Mouse (Mus musculus) limb, embryonic 11.5 days (tissue): Measurements from ENCODE around the gene Abcc6. TPM values are rescaled to one million over a fixed set of nuclear protein-coding genes. Genes with fewer than 3 reads are reported as not detected.

Experiments used
- ATAC-seq: fragments of 200-750 bp; cut with Nextera tagmentation; 2 replicates; pipeline ENCODE4 v1.8.0; 2017; ENCODE audit warnings: low read depth; ENCODE audit not compliant: insufficient number of reproducible peaks, low FRiP score, low TSS enrichment
- DNase-seq: peaks from one replicate; pipeline ENCODE4 v3.0.0-alpha.2; 2015; ENCODE audit warnings: low spot score
- H3K27ac ChIP-seq: fragments of 300-500 bp; sonication (generic); replicated peaks from 2 replicates; pipeline ENCODE4 v1.5.1; 2014; ENCODE audit warnings: low read depth, mild to moderate bottlenecking, low read length
- H3K27me3 ChIP-seq: fragments of 300-500 bp; sonication (generic); 2 replicates; pipeline ENCODE4 v1.6.1; 2014; ENCODE audit warnings: mild to moderate bottlenecking, low read length, mixed read lengths; ENCODE audit not compliant: control insufficient read depth, insufficient read depth
- H3K36me3 ChIP-seq: fragments of 300-500 bp; sonication (generic); 2 replicates; pipeline ENCODE4 v1.6.1; 2014; ENCODE audit warnings: mild to moderate bottlenecking, low read length, moderate library complexity, mixed read lengths; ENCODE audit not compliant: control insufficient read depth, insufficient read depth
- H3K4me1 ChIP-seq: fragments of 300-500 bp; sonication (generic); 2 replicates; pipeline ENCODE4 v1.6.1; 2014; ENCODE audit warnings: low read length, mixed read lengths; ENCODE audit not compliant: control insufficient read depth, insufficient read depth
- H3K4me2 ChIP-seq: fragments of 300-500 bp; sonication (generic); 2 replicates; pipeline ENCODE4 v1.6.1; 2014; ENCODE audit warnings: low read depth, mild to moderate bottlenecking, moderate library complexity; ENCODE audit not compliant: severe bottlenecking
- H3K4me3 ChIP-seq: fragments of 300-500 bp; sonication (generic); 2 replicates; pipeline ENCODE4 v1.5.1; 2014; ENCODE audit warnings: low read depth, low read length
- H3K9ac ChIP-seq: fragments of 300-500 bp; sonication (generic); 2 replicates; pipeline ENCODE4 v1.6.1; 2014; ENCODE audit warnings: mild to moderate bottlenecking, low read length
- H3K9me3 ChIP-seq: fragments of 300-500 bp; sonication (generic); 2 replicates; pipeline ENCODE4 v1.6.1; 2016; ENCODE audit warnings: low read length; ENCODE audit not compliant: control insufficient read depth
- WGBS: fragments of 180-500 bp; shearing (Covaris S2); extraction: QIAGEN DNeasy Blood & Tissue Kit; methylation state at CpG from one replicate; pipeline ENCODE4 v1.1.7; 2014; 5-methylcytosine and 5-hydroxymethylcytosine counted together
- polyA plus RNA-seq: library from polyadenylated mRNA; unstranded; fragments of >200 nt; fragmentation: Nextera tagmentation; extraction: Ambion mirVana; gene quantifications from 2 replicates; pipeline ENCODE4 v1.2.1, GENCODE M21; 2014

Abcc6 gene
- polyA plus RNA-seq, 1 experiment from 2014 or later, result 0.15 TPM

- H3K9ac ChIP-seq, result no peak overlapping the region; the same call in 1 of the 2 replicates
- WGBS, result 2% methylated on average over 37 of the region's 37 CpGs
These were observed 107.0 kb downstream of the Abcc6 start for GRCm38 (mm10) chr7:45922928-45923761.

GRCm38 (mm10) chr7:45921950-45922600 is 108.0 kb downstream of the Abcc6 start:
- Histone ChIP-seq H3K4me1 (peaks cover 29% of the 10 kb centered on the region), H3K9ac (peak overlapping the region; percentile 34; the same call in 1 of the 2 replicates), H3K4me2 (no peak overlapping the region; the same call in none of the 2 replicates), H3K27ac (peak overlapping the region; percentile 75), H3K27me3 (no peaks in the 10 kb centered on the region), H3K9me3 (no peaks in the 10 kb centered on the region), H3K36me3 (no peaks in the 10 kb centered on the region), H3K4me3 (no peak overlapping the region)
- ATAC-seq, result no peak
- 80% methylated on average over 12 of the region's 12 CpGs for WGBS
- DNase-seq, result no peak

More at GRCm38 (mm10) chr7:45922928-45923761, 107.0 kb downstream of the Abcc6 start:
- Histone ChIP-seq H3K4me1 (peaks cover 19% of the 10 kb centered on the region), H3K9me3 (no peaks in the 10 kb centered on the region), H3K27ac (peak overlapping the region; percentile 75), H3K4me3 (peak overlapping the region; percentile 31), H3K27me3 (no peaks in the 10 kb centered on the region), H3K4me2 (peak overlapping the region; percentile 56), H3K36me3 (no peaks in the 10 kb centered on the region)
- ATAC-seq, result peak; percentile 87
- DNase-seq, result peak; percentile 95

- H3K27me3 ChIP-seq, result no peaks in the 10 kb centered on the region
- H3K4me3 ChIP-seq, result peak within 1 kb of the TSS; percentile 16
- peak within 1 kb of the TSS; percentile 35 for H3K9ac ChIP-seq
- H3K27ac ChIP-seq, result peak within 1 kb of the TSS; percentile 75; the same call in 1 of the 2 replicates
- H3K9me3 ChIP-seq, result no peaks in the 10 kb centered on the region
- no peaks in the 10 kb centered on the region for H3K36me3 ChIP-seq
- peaks cover 38% of the 10 kb centered on the region for H3K4me1 ChIP-seq
- DNase-seq (no peak), ATAC-seq (no peak)
- H3K4me2 ChIP-seq, result peak within 1 kb of the TSS; percentile 43
- WGBS, result 40% methylated on average over 9 of the region's 9 CpGs
These were observed 108.9 kb downstream of the Abcc6 start, which contains the start of gene Emp3 for GRCm38 (mm10) chr7:45921242-45921621. Emp3 (minus strand) TSS chr7:45921404.

- DNase-seq, result no peak
- no peaks in the 10 kb centered on the region for H3K27me3 ChIP-seq
- no peaks in the 10 kb centered on the region for H3K36me3 ChIP-seq
- no peak overlapping the region for H3K27ac ChIP-seq
- no peaks in the 10 kb centered on the region for H3K9me3 ChIP-seq
- H3K9ac ChIP-seq, result peak overlapping the region; percentile 35
- peak overlapping the region; percentile 16 for H3K4me3 ChIP-seq
- H3K4me2 ChIP-seq, result peak overlapping the region; percentile 43
- peaks cover 43% of the 10 kb centered on the region for H3K4me1 ChIP-seq
- ATAC-seq, result no peak
- 37% methylated on average over 9 of the region's 9 CpGs for WGBS
These were observed 109.4 kb downstream of the Abcc6 start for GRCm38 (mm10) chr7:45920583-45921241.

- Histone ChIP-seq H3K27ac (no peak overlapping the region), H3K27me3 (no peaks in the 10 kb centered on the region), H3K36me3 (no peaks in the 10 kb centered on the region), H3K4me3 (no peak overlapping the region), H3K9me3 (no peaks in the 10 kb centered on the region), H3K4me2 (no peak overlapping the region), H3K9ac (no peak overlapping the region), H3K4me1 (peaks cover 44% of the 10 kb centered on the region)
- WGBS, result 77% methylated on average over 4 of the region's 4 CpGs
- ATAC-seq (no peak), DNase-seq (no peak)
These were observed 110.3 kb downstream of the Abcc6 start for GRCm38 (mm10) chr7:45919761-45920160.

GRCm38 (mm10) chr7:45919083-45919671 is 110.9 kb downstream of the Abcc6 start:
- WGBS, result 71% methylated on average over 14 of the region's 14 CpGs
- Histone ChIP-seq H3K9ac (no peak overlapping the region), H3K4me3 (no peak overlapping the region), H3K36me3 (no peaks in the 10 kb centered on the region), H3K9me3 (no peaks in the 10 kb centered on the region), H3K4me2 (no peak overlapping the region), H3K4me1 (peaks cover 46% of the 10 kb centered on the region), H3K27me3 (no peaks in the 10 kb centered on the region), H3K27ac (no peak overlapping the region)
- DNase-seq (no peak), ATAC-seq (no peak)

GRCm38 (mm10) chr7:45917926-45918325 is 112.2 kb downstream of the Abcc6 start:
- ATAC-seq (no peak), DNase-seq (no peak)
- Histone ChIP-seq H3K4me2 (peak overlapping the region; percentile 1; the same call in 1 of the 2 replicates), H3K27me3 (no peaks in the 10 kb centered on the region), H3K36me3 (no peaks in the 10 kb centered on the region; the same call in 1 of the 2 replicates), H3K9me3 (no peaks in the 10 kb centered on the region), H3K4me3 (no peak overlapping the region), H3K4me1 (peaks cover 48% of the 10 kb centered on the region), H3K27ac (peak overlapping the region; percentile 89), H3K9ac (no peak overlapping the region)
- 88% methylated on average over 15 of the region's 15 CpGs for WGBS
